Mouse (Mus musculus): Measurements from ENCODE around the gene En1. TPM values are rescaled to one million over a fixed set of nuclear protein-coding genes. Genes with fewer than 3 reads are reported as not detected.

Gene En1
- polyA plus RNA-seq, 1 experiment from 2014 or later: 0.05 TPM

GRCm38 (mm10) chr1:120602876-120603655, 848 bp downstream of the En1 start:
- Histone ChIP-seq H3K9me3 (replicated peaks) (no peaks in the 10 kb centered on the region), H3K27ac (no peak overlapping the region), H3K4me1 (peaks cover 9% of the 10 kb centered on the region), H3K4me2 (peak overlapping the region; percentile 61), H3K27me3 (replicated peaks) (peaks cover 100% of the 10 kb centered on the region), H3K4me3 (peak overlapping the region; percentile 43), H3K36me3 (no peaks in the 10 kb centered on the region), H3K9ac (no peak overlapping the region)
- ATAC-seq: no peak
- WGBS (ENCODE audit: insufficient replicate concordance): 3% methylated on average over 58 of the region's 83 CpGs

- Histone ChIP-seq H3K9me3 (replicated peaks) (no peaks in the 10 kb centered on the region), H3K27me3 (replicated peaks) (peaks cover 100% of the 10 kb centered on the region), H3K4me3 (peak overlapping the region; percentile 43), H3K36me3 (no peaks in the 10 kb centered on the region), H3K4me1 (peaks cover 9% of the 10 kb centered on the region), H3K4me2 (peak overlapping the region; percentile 61), H3K9ac (no peak overlapping the region), H3K27ac (no peak overlapping the region)
- ATAC-seq: no peak
- WGBS (ENCODE audit: insufficient replicate concordance): 3% methylated on average over 35 of the region's 35 CpGs
These were observed 1.4 kb downstream of the En1 start for GRCm38 (mm10) chr1:120603656-120604051.

- Histone ChIP-seq H3K4me3 (no peak overlapping the region), H3K9ac (no peak overlapping the region), H3K27ac (no peak overlapping the region), H3K4me1 (peaks cover 9% of the 10 kb centered on the region), H3K9me3 (replicated peaks) (no peaks in the 10 kb centered on the region), H3K4me2 (no peak overlapping the region), H3K27me3 (replicated peaks) (peaks cover 100% of the 10 kb centered on the region), H3K36me3 (no peaks in the 10 kb centered on the region)
- ATAC-seq: no peak
- 5% methylated on average over 29 of the region's 30 CpGs for WGBS (ENCODE audit: insufficient replicate concordance)
These were observed 2.4 kb downstream of the En1 start for GRCm38 (mm10) chr1:120604431-120605142.

- 4% methylated on average over 8 of the region's 8 CpGs for WGBS (ENCODE audit: insufficient replicate concordance)
- Histone ChIP-seq H3K4me1 (peaks cover 9% of the 10 kb centered on the region), H3K9ac (no peak overlapping the region), H3K36me3 (no peaks in the 10 kb centered on the region), H3K4me3 (no peak overlapping the region), H3K27ac (no peak overlapping the region), H3K9me3 (replicated peaks) (no peaks in the 10 kb centered on the region), H3K4me2 (no peak overlapping the region), H3K27me3 (replicated peaks) (peaks cover 100% of the 10 kb centered on the region)
- no peak for ATAC-seq
These were observed 2.9 kb downstream of the En1 start for GRCm38 (mm10) chr1:120605143-120605435.

GRCm38 (mm10) chr1:120605521-120606310, 3.5 kb downstream of the En1 start:
- no peaks in the 10 kb centered on the region for H3K36me3 ChIP-seq
- WGBS (ENCODE audit: insufficient replicate concordance): 2% methylated on average over 6 of the region's 6 CpGs
- no peak overlapping the region for H3K4me3 ChIP-seq
- H3K4me2 ChIP-seq: no peak overlapping the region
- ATAC-seq: no peak
- no peaks in the 10 kb centered on the region for H3K9me3 ChIP-seq (replicated peaks)
- H3K27ac ChIP-seq: no peak overlapping the region
- no peak overlapping the region for H3K9ac ChIP-seq
- H3K27me3 ChIP-seq (replicated peaks): peaks cover 100% of the 10 kb centered on the region
- peaks cover 9% of the 10 kb centered on the region for H3K4me1 ChIP-seq

- Histone ChIP-seq H3K36me3 (no peaks in the 10 kb centered on the region), H3K4me1 (peaks cover 9% of the 10 kb centered on the region), H3K4me3 (no peak overlapping the region), H3K4me2 (peak overlapping the region; percentile 34), H3K9me3 (replicated peaks) (no peaks in the 10 kb centered on the region), H3K27me3 (replicated peaks) (peaks cover 100% of the 10 kb centered on the region), H3K27ac (no peak overlapping the region), H3K9ac (no peak overlapping the region)
- 2% methylated on average over 52 of the region's 52 CpGs for WGBS (ENCODE audit: insufficient replicate concordance)
- no peak for ATAC-seq
These were observed 4.7 kb downstream of the En1 start for GRCm38 (mm10) chr1:120606641-120607575.

GRCm38 (mm10) chr1:120607576-120608400, 5.6 kb downstream of the En1 start:
- peaks cover 8% of the 10 kb centered on the region for H3K4me1 ChIP-seq
- no peak for ATAC-seq
- 14% methylated on average over 11 of the region's 11 CpGs for WGBS (ENCODE audit: insufficient replicate concordance)
- H3K4me3 ChIP-seq: no peak overlapping the region
- peaks cover 100% of the 10 kb centered on the region for H3K27me3 ChIP-seq (replicated peaks)
- H3K9ac ChIP-seq: no peak overlapping the region
- no peak overlapping the region for H3K4me2 ChIP-seq
- H3K36me3 ChIP-seq: no peaks in the 10 kb centered on the region
- H3K9me3 ChIP-seq (replicated peaks): no peaks in the 10 kb centered on the region
- no peak overlapping the region for H3K27ac ChIP-seq

- 30% methylated on average over 3 of the region's 3 CpGs for WGBS (ENCODE audit: insufficient replicate concordance)
- no peaks in the 10 kb centered on the region for H3K36me3 ChIP-seq
- no peak overlapping the region for H3K9ac ChIP-seq
- H3K27me3 ChIP-seq (replicated peaks): peaks cover 100% of the 10 kb centered on the region
- no peak overlapping the region for H3K27ac ChIP-seq
- no peaks in the 10 kb centered on the region for H3K9me3 ChIP-seq (replicated peaks)
- ATAC-seq: no peak
- H3K4me1 ChIP-seq: peaks cover 1% of the 10 kb centered on the region
- no peak overlapping the region for H3K4me2 ChIP-seq
- H3K4me3 ChIP-seq: no peak overlapping the region
These were observed 6.2 kb downstream of the En1 start for GRCm38 (mm10) chr1:120608461-120608860.

- 10% methylated on average over 6 of the region's 6 CpGs for WGBS (ENCODE audit: insufficient replicate concordance)
These were observed 7.4 kb downstream of the En1 start for GRCm38 (mm10) chr1:120609611-120610010.

GRCm38 (mm10) chr1:120613461-120614306, 11.5 kb downstream of the En1 start:
- Histone ChIP-seq H3K27ac (no peak overlapping the region), H3K4me3 (no peak overlapping the region), H3K9ac (no peak overlapping the region), H3K27me3 (replicated peaks) (peaks cover 100% of the 10 kb centered on the region), H3K4me1 (no peaks in the 10 kb centered on the region), H3K36me3 (no peaks in the 10 kb centered on the region), H3K4me2 (no peak overlapping the region), H3K9me3 (replicated peaks) (no peaks in the 10 kb centered on the region)
- no peak for ATAC-seq
- WGBS (ENCODE audit: insufficient replicate concordance): 5% methylated on average over 32 of the region's 32 CpGs

More at GRCm38 (mm10) chr1:120609611-120610010, 7.4 kb downstream of the En1 start:
- Histone ChIP-seq H3K4me1 (no peaks in the 10 kb centered on the region), H3K27ac (no peak overlapping the region), H3K27me3 (replicated peaks) (peaks cover 100% of the 10 kb centered on the region), H3K4me2 (no peak overlapping the region), H3K36me3 (no peaks in the 10 kb centered on the region), H3K9ac (no peak overlapping the region), H3K4me3 (no peak overlapping the region), H3K9me3 (replicated peaks) (no peaks in the 10 kb centered on the region)
- ATAC-seq: no peak

Measured in liver, embryonic 12.5 days (tissue).